Mouse (Mus musculus) monocyte, adult 5-6 weeks (primary cell): ENCODE results near the gene Sycn. TPM values are rescaled to one million over a fixed set of nuclear protein-coding genes. Genes with fewer than 3 reads are reported as not detected.

Source experiments
- ATAC-seq: fragments of 153-309, 156-312 bp; replicated peaks from 2 replicates; pipeline ENCODE4 v1.8.0; 2017; ENCODE audit warnings: mild to moderate bottlenecking; ENCODE audit not compliant: low TSS enrichment, insufficient number of reproducible peaks, severe bottlenecking, poor library complexity, low FRiP score
- total RNA-seq: library from RNA; stranded (forward); fragments of 200-1000, 200-491, 200-594 nt; gene quantifications from 3 replicates; pipeline ENCODE4 v1.2.3, GENCODE M21; 2017

Sycn gene
- total RNA-seq, 1 experiment from 2014 or later: not detected

DNA sequence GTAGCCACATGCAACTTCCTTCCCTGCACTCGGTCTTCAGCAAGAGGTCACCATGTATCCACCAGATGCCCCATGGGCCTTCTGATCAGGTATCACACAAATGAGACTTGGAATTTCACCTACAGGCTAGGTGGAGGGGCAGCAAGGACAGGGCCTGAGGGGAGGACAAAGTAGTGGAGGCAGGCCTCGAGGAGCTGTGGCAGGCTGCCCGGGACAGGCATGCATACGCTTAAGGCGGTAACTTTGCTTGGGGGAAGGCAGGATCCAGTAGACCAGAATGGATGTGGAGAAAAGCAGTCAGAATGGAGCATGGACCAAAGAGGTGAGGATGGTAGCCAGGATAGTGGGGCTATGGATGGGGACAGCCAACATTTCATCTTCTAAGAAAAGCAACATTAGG, 39.1 kb downstream of the Sycn start:
- ATAC-seq: no peak

DNA sequence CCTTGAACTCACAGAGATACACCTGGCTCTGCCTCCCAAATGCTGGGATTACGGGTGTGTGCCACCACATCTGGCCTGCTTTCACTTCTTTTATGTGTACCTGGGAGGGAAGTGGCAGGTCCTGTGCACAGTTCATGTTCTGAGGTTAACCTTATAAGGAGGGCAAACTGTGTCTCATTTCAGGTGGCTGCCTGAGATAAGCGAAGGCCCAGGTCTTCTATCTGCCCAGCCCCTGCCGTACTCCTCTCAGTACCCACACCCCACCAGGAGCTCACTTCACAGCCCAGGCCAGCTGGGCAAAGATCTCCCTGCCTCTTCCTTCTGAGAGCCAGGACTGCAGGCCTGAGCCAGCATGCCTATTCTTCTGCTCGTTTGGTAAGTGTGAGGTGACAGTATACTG, 41.0 kb downstream of the Sycn start:
- no peak for ATAC-seq

- ATAC-seq: no peak
Measured at GRCm38 (mm10) chr7:28582841-28583240, 42.2 kb downstream of the Sycn start.

DNA sequence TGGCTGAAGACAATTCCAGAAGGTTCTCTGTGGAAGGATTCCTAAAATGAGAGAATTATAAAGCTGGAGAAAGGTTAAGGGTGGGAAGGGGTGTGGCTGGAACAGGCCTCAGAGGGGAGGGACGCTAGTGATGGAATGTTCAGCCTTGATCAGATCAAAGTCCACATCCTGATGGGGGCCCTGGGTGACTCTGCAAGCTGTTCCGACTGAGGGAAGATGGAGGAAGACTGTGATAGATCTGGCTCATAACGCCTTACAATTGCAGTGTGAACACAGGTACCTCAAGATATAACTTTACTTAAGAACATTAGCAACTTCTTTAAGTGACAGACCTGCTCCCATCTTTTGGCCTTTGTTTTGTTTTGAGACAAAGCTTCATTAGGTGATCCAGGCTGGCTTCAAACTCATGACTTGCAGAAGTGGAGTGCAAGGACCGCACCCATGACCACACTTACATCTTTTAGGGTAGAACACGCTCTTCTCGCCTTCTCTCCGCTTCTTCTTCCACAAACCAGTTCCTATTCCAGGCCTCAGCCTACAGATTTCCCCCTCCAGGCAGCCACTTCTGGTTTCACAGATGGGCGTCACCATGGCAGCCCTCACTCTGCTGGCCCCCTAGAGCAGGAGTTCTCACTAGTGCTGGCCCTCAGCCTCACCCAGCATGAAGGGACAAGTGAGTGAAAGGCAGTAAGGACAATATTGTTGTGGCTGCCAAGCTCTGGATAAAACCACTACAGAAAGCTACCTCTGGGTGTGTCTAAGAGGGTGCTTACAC, 43.1 kb downstream of the Sycn start:
- peak; percentile 83 for ATAC-seq

DNA sequence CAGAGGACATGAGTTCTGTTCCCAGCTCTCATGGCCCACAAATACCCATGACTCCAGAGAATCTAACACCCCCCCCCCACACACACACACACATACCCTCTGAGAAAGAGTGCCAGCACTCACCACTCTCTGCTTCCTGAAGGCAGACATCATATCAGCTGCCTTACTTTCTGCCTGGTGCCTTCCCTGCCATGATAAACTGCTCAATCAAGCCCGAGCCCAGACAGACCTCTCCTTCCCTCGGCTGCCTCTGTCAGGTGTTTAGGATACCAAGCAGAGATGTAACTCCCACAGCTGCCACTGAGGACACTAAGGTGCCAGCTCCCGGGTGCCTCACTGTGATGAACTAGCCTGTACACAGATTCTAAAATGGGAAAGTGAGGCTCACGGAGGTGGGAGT, 43.8 kb downstream of the Sycn start:
- no peak for ATAC-seq

- no peak for ATAC-seq
Measured at GRCm38 (mm10) chr7:28585001-28585400, 44.3 kb downstream of the Sycn start.

GRCm38 (mm10) chr7:28586663-28587411, 46.2 kb downstream of the Sycn start:
- no peak for ATAC-seq

DNA sequence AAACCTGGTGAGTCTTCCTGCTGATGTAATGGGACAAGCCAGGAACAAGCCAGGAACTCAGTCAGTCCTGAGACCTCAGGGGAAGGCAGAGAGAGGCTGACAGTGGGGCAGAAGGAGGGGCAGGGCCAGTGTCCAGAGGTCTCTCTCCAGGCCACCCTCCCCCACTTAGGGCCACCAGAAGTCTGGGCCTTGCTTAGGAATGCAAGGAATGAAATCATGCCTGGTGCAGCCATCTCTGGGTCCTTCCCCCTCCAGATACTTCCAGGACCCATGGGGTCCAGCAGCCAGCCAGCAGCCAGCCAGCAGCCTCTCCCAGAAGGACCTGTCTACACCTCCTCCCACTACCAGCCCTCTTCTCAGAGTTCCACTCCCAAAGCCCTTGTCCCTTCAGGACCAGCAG, 47.0 kb downstream of the Sycn start:
- ATAC-seq: no peak

Other genes with a start within 250 kb of the Sycn start
- gene Selenov, start 249.7 kb upstream of the Sycn start, total RNA-seq: not detected in 3 replicates
- not detected in 3 replicates for gene Dll3, start 238.6 kb upstream of the Sycn start, total RNA-seq
- gene Timm50, start 228.8 kb upstream of the Sycn start, total RNA-seq: 12.4 to 37.0 TPM (median 19.8 TPM) in 3 replicates
- gene Supt5, start 202.1 kb upstream of the Sycn start, total RNA-seq: 118 to 138 TPM (median 122 TPM) in 3 replicates
- gene Rps16, start 190.2 kb upstream of the Sycn start, total RNA-seq: 691 to 731 TPM (median 723 TPM) in 3 replicates
- 8.4 to 13.1 TPM (median 12.7 TPM) in 3 replicates for gene Plekhg2, start 168.3 kb upstream of the Sycn start, total RNA-seq
- 140 to 403 TPM (median 154 TPM) in 3 replicates for gene Zfp36, start 160.6 kb upstream of the Sycn start, total RNA-seq
- gene Med29, start 148.2 kb upstream of the Sycn start, total RNA-seq: 6.9 to 12.3 TPM (median 12.0 TPM) in 3 replicates
- 162 to 264 TPM (median 189 TPM) in 3 replicates for gene Paf1, start 147.9 kb upstream of the Sycn start, total RNA-seq
- 496 to 674 TPM (median 637 TPM) in 3 replicates for gene Gmfg, start 103.4 kb upstream of the Sycn start, total RNA-seq
- 0.78 to 1.3 TPM in 2 of 3 replicates, not detected in the other for gene Lrfn1, start 88.9 kb upstream of the Sycn start, total RNA-seq
- gene Ifnl2, start 30.4 kb upstream of the Sycn start, total RNA-seq: not detected in 3 replicates
- gene Ifnl3, start 18.0 kb upstream of the Sycn start, total RNA-seq: not detected in 3 replicates
- gene Nccrp1, start 6.4 kb downstream of the Sycn start, total RNA-seq: not detected in 3 replicates
- gene Samd4b, start 57.3 kb downstream of the Sycn start, total RNA-seq: 7.1 to 11.4 TPM (median 10.1 TPM) in 3 replicates
- gene Pak4, start 57.3 kb downstream of the Sycn start, total RNA-seq: 3.8 to 7.5 TPM (median 4.7 TPM) in 3 replicates
- gene Acp7, start 90.4 kb downstream of the Sycn start, total RNA-seq: not detected in 3 replicates
- 0.64 to 1.3 TPM (median 0.87 TPM) in 3 replicates for gene Fbxo27, start 152.0 kb downstream of the Sycn start, total RNA-seq
- gene Fbxo17, start 175.9 kb downstream of the Sycn start, total RNA-seq: 4.9 TPM in 1 of 3 replicates, not detected in the others
- 31.4 to 44.6 TPM (median 33.7 TPM) in 3 replicates for gene Mrps12, start 200.9 kb downstream of the Sycn start, total RNA-seq
- 2.7 to 8.8 TPM (median 3.8 TPM) in 3 replicates for gene Sars2, start 201.1 kb downstream of the Sycn start, total RNA-seq
- not detected in 3 replicates for gene Ccer2, start 215.3 kb downstream of the Sycn start, total RNA-seq
- gene Sirt2, start 225.8 kb downstream of the Sycn start, total RNA-seq: 32.9 to 55.7 TPM (median 54.2 TPM) in 3 replicates
- gene Nfkbib, start 226.6 kb downstream of the Sycn start, total RNA-seq: 25.0 to 46.0 TPM (median 30.1 TPM) in 3 replicates
- gene Rinl, start 248.1 kb downstream of the Sycn start, total RNA-seq: 57.3 to 157 TPM (median 67.9 TPM) in 3 replicates